Mouse (Mus musculus) adrenal gland, postnatal 10 days (tissue): Measurements from ENCODE around the gene Hkdc1. TPM values are rescaled to one million over a fixed set of nuclear protein-coding genes. Genes with fewer than 3 reads are reported as not detected.

Experiments
- total RNA-seq, 2 experiments: library from RNA; stranded (reverse); gene quantifications; 2 replicates each; pipeline ENCODE4 v1.2.3; 2021

Hkdc1 gene
- total RNA-seq, 2 experiments from 2014 or later = 0.30 TPM; not detected in 1

Other genes starting within 250 kb of the Hkdc1 start
- 10 to 100 TPM; 16.4 to 23.6 TPM for gene Tspan15, start 191.2 kb downstream of the Hkdc1 start, total RNA-seq
- 1 to 10 TPM; 9.0 to 9.5 TPM for gene Tacr2, start 170.1 kb downstream of the Hkdc1 start, total RNA-seq
- gene Hk1, start 42.6 kb downstream of the Hkdc1 start, total RNA-seq = 10 to 100 TPM; 27.3 to 38.4 TPM
- gene 4930507D05Rik, start 27.0 kb upstream of the Hkdc1 start, total RNA-seq = under 1 TPM; 0.42 TPM
- gene Supv3l1, start 27.2 kb upstream of the Hkdc1 start, total RNA-seq = 10 to 100 TPM; 34.5 to 41.8 TPM
- gene Vps26a, start 64.3 kb upstream of the Hkdc1 start, total RNA-seq = 10 to 100 TPM; 42.9 to 48.3 TPM
- gene Srgn, start 105.0 kb upstream of the Hkdc1 start, total RNA-seq = 10 to 100 TPM; 41.3 to 44.6 TPM
- 10 to 100 TPM; 35.0 to 36.9 TPM for gene Kif1bp, start 156.0 kb upstream of the Hkdc1 start, total RNA-seq
- 10 to 100 TPM; 52.2 to 54.8 TPM for gene Ddx21, start 179.8 kb upstream of the Hkdc1 start, total RNA-seq
- gene Ddx50, start 228.7 kb upstream of the Hkdc1 start, total RNA-seq = 100 to 1,000 TPM; 115 to 120 TPM